Mouse (Mus musculus) CD8-positive naive resting alpha-beta T cell, adult 57 days (primary cell): Measurements from ENCODE around the gene Ptbp3. TPM values are rescaled to one million over a fixed set of nuclear protein-coding genes. Genes with fewer than 3 reads are reported as not detected.

Experiments
- total RNA-seq: library from RNA; stranded (reverse); gene quantifications from one replicate; pipeline ENCODE4 v1.2.4, GENCODE M21; 2023

Ptbp3 gene
- 223 TPM for total RNA-seq

GRCm38 (mm10) chr4:59549175-59549976 is at the start of gene Ptbp3:
Ptbp3 (minus strand) TSS chr4:59549364.

GRCm38 (mm10) chr4:59581314-59582185 is 32.4 kb upstream of the Ptbp3 start, which contains the start of gene Hsdl2:
Hsdl2 (plus strand) TSS chr4:59581563.

GRCm38 (mm10) chr4:59437990-59438854 is 110.9 kb downstream of the Ptbp3 start, which contains the start of gene Susd1:
Susd1 (minus strand) TSS chr4:59438633.

Other genes with a start within 250 kb of the Ptbp3 start
- gene Susd1, start 110.7 kb downstream of the Ptbp3 start, total RNA-seq = 7.8 TPM
- 24.3 TPM for gene Hsdl2, start 32.2 kb upstream of the Ptbp3 start, total RNA-seq
- gene E130308A19Rik, start 76.8 kb upstream of the Ptbp3 start, total RNA-seq = 11.3 TPM